Mouse (Mus musculus) liver, embryonic 13.5 days (tissue): ENCODE results near the gene Fbxl17. TPM values are rescaled to one million over a fixed set of nuclear protein-coding genes. Genes with fewer than 3 reads are reported as not detected.

Source experiments
- ATAC-seq: fragments of 200-750 bp; cut with Nextera tagmentation; 2 replicates; pipeline ENCODE4 v1.8.0; 2017; ENCODE audit warnings: low read depth, mild to moderate bottlenecking, moderate number of reproducible peaks, moderate library complexity
- DNase-seq: peaks from one replicate; pipeline ENCODE4 v3.0.0; 2022
- H3K27ac ChIP-seq: fragments of 300-500 bp; sonication (generic); 2 replicates; pipeline ENCODE4 v1.5.1; 2015; ENCODE audit warnings: moderate library complexity, mild to moderate bottlenecking, inconsistent platforms
- H3K27me3 ChIP-seq: fragments of 300-500 bp; sonication (generic); 2 replicates; pipeline ENCODE4 v1.6.1; 2015; ENCODE audit warnings: mild to moderate bottlenecking, inconsistent platforms
- H3K36me3 ChIP-seq: fragments of 300-500 bp; sonication (generic); 2 replicates; pipeline ENCODE4 v1.6.1; 2015; ENCODE audit warnings: mild to moderate bottlenecking, inconsistent platforms
- H3K4me1 ChIP-seq: fragments of 300-500 bp; sonication (generic); replicated peaks from 2 replicates; pipeline ENCODE4 v1.6.1; 2015; ENCODE audit warnings: inconsistent platforms
- H3K4me2 ChIP-seq: fragments of 300-500 bp; sonication (generic); 2 replicates; pipeline ENCODE4 v1.6.1; 2015; ENCODE audit warnings: inconsistent platforms, mild to moderate bottlenecking, moderate library complexity
- H3K4me3 ChIP-seq: fragments of 300-500 bp; sonication (generic); replicated peaks from 2 replicates; pipeline ENCODE4 v1.5.1; 2015; ENCODE audit warnings: mild to moderate bottlenecking, inconsistent platforms
- H3K9ac ChIP-seq: fragments of 300-500 bp; sonication (generic); 2 replicates; pipeline ENCODE4 v1.6.1; 2015; ENCODE audit warnings: mild to moderate bottlenecking, inconsistent platforms
- H3K9me3 ChIP-seq: fragments of 300-500 bp; sonication (generic); replicated peaks from 2 replicates; pipeline ENCODE4 v1.6.1; 2016; ENCODE audit warnings: inconsistent platforms
- WGBS: fragments of 180-500 bp; shearing (Covaris S2); methylation state at CpG from one replicate; pipeline ENCODE4 v1.1.7; 2015; ENCODE audit not compliant: insufficient replicate concordance; 5-methylcytosine and 5-hydroxymethylcytosine counted together
- polyA plus RNA-seq: library from polyadenylated mRNA; unstranded; fragments of >200 nt; fragmentation: Nextera tagmentation; extraction: Ambion mirVana; gene quantifications from 2 replicates; pipeline ENCODE4 v1.2.1, GENCODE M21; 2015

Fbxl17 gene
- polyA plus RNA-seq: 1.4 and 1.7 TPM in 2 replicates

- Histone ChIP-seq H3K9me3 (no peaks in the 10 kb centered on the region), H3K4me1 (peaks cover 50% of the 10 kb centered on the region), H3K27ac (peak within 1 kb of the TSS; percentile 92), H3K36me3 (no peaks in the 10 kb centered on the region), H3K27me3 (no peaks in the 10 kb centered on the region), H3K9ac (peak within 1 kb of the TSS; percentile 96), H3K4me2 (peak within 1 kb of the TSS; percentile 97), H3K4me3 (peak within 1 kb of the TSS; percentile 90)
- DNase-seq (peak; percentile 55), ATAC-seq (peak; percentile 77)
- under 1% methylated on average over 78 of the region's 80 CpGs for WGBS
Observed at GRCm38 (mm10) chr17:63499636-63500155, at the start of gene Fbxl17. Gene Fbxl17 (minus strand): TSS chr17:63500017.

- DNase-seq (no peak), ATAC-seq (no peak)
- no peaks in the 10 kb centered on the region for H3K4me1 ChIP-seq
Observed at GRCm38 (mm10) chr17:63547465-63547864, 47.6 kb upstream of the Fbxl17 start.

GRCm38 (mm10) chr17:63534576-63535265 lies 34.9 kb upstream of the Fbxl17 start:
- H3K4me1 ChIP-seq: no peaks in the 10 kb centered on the region
- H3K27me3 ChIP-seq: no peaks in the 10 kb centered on the region
- H3K4me3 ChIP-seq: no peak overlapping the region
- 77% methylated on average over 17 of the region's 17 CpGs for WGBS
- H3K9ac ChIP-seq: no peak overlapping the region
- H3K9me3 ChIP-seq: no peaks in the 10 kb centered on the region
- ATAC-seq (no peak), DNase-seq (no peak)
- no peak overlapping the region for H3K27ac ChIP-seq
- no peak overlapping the region for H3K4me2 ChIP-seq
- H3K36me3 ChIP-seq: no peaks in the 10 kb centered on the region

More at GRCm38 (mm10) chr17:63547465-63547864, 47.6 kb upstream of the Fbxl17 start:
- H3K27ac ChIP-seq: no peak overlapping the region
- H3K4me3 ChIP-seq: no peak overlapping the region
- H3K4me2 ChIP-seq: no peak overlapping the region
- H3K9me3 ChIP-seq: 0 out of 2 replicates have a peak, but pooled peaks cover 3% of the 10 kb centered on the region
- H3K27me3 ChIP-seq: no peaks in the 10 kb centered on the region
- 65% methylated on average over 4 of the region's 4 CpGs for WGBS
- no peak overlapping the region for H3K9ac ChIP-seq
- no peaks in the 10 kb centered on the region for H3K36me3 ChIP-seq

- Histone ChIP-seq H3K4me1 (no peaks in the 10 kb centered on the region), H3K27ac (no peak overlapping the region), H3K4me2 (no peak overlapping the region), H3K4me3 (no peak overlapping the region), H3K36me3 (no peaks in the 10 kb centered on the region), H3K9ac (no peak overlapping the region), H3K9me3 (no peaks in the 10 kb centered on the region), H3K27me3 (no peaks in the 10 kb centered on the region)
- no peak for ATAC-seq
- WGBS: 47% methylated on average over 6 of the region's 6 CpGs
- DNase-seq: no peak
Observed at GRCm38 (mm10) chr17:63533074-63533836, 33.4 kb upstream of the Fbxl17 start.

GRCm38 (mm10) chr17:63529476-63529875 lies 29.7 kb upstream of the Fbxl17 start:
- H3K36me3 ChIP-seq: no peaks in the 10 kb centered on the region
- WGBS: 69% methylated on average over 6 of the region's 6 CpGs
- no peak overlapping the region for H3K9ac ChIP-seq
- ATAC-seq (no peak), DNase-seq (no peak)
- H3K4me2 ChIP-seq: no peak overlapping the region
- no peaks in the 10 kb centered on the region for H3K27me3 ChIP-seq
- H3K4me1 ChIP-seq: no peaks in the 10 kb centered on the region
- H3K27ac ChIP-seq: no peak overlapping the region
- H3K9me3 ChIP-seq: no peaks in the 10 kb centered on the region
- no peak overlapping the region for H3K4me3 ChIP-seq

- Histone ChIP-seq H3K27ac (no peak overlapping the region), H3K9me3 (no peaks in the 10 kb centered on the region), H3K4me1 (no peaks in the 10 kb centered on the region), H3K36me3 (no peaks in the 10 kb centered on the region), H3K9ac (no peak overlapping the region), H3K4me2 (no peak overlapping the region), H3K27me3 (no peaks in the 10 kb centered on the region), H3K4me3 (no peak overlapping the region)
- DNase-seq (no peak), ATAC-seq (no peak)
- WGBS: 64% methylated on average over 2 of the region's 2 CpGs
Observed at GRCm38 (mm10) chr17:63520691-63521090, 20.9 kb upstream of the Fbxl17 start.

GRCm38 (mm10) chr17:63510451-63510850 lies 10.6 kb upstream of the Fbxl17 start:
- no peak for DNase-seq
- WGBS: 70% methylated on average over 2 of the region's 2 CpGs
- no peaks in the 10 kb centered on the region for H3K9me3 ChIP-seq

GRCm38 (mm10) chr17:63501091-63501490 lies 1.3 kb upstream of the Fbxl17 start:
- H3K4me1 ChIP-seq: peaks cover 40% of the 10 kb centered on the region
- 75% methylated on average over 6 of the region's 6 CpGs for WGBS
- H3K36me3 ChIP-seq: no peaks in the 10 kb centered on the region
- no peaks in the 10 kb centered on the region for H3K9me3 ChIP-seq
- H3K9ac ChIP-seq: no peak overlapping the region; the same call in 1 of the 2 replicates
- no peaks in the 10 kb centered on the region for H3K27me3 ChIP-seq
- peak overlapping the region; percentile 97 for H3K4me2 ChIP-seq
- peak overlapping the region; percentile 90 for H3K4me3 ChIP-seq
- DNase-seq (no peak), ATAC-seq (no peak)
- H3K27ac ChIP-seq: no peak overlapping the region

More at GRCm38 (mm10) chr17:63510451-63510850, 10.6 kb upstream of the Fbxl17 start:
- Histone ChIP-seq H3K4me2 (no peak overlapping the region), H3K4me3 (no peak overlapping the region), H3K4me1 (no peaks in the 10 kb centered on the region), H3K36me3 (no peaks in the 10 kb centered on the region), H3K9ac (no peak overlapping the region), H3K27me3 (no peaks in the 10 kb centered on the region), H3K27ac (no peak overlapping the region)
- no peak for ATAC-seq

- H3K4me3 ChIP-seq: peak overlapping the region; percentile 90
Observed at GRCm38 (mm10) chr17:63500156-63500834, 478 bp upstream of the Fbxl17 start.

GRCm38 (mm10) chr17:63498717-63499635 lies 841 bp downstream of the Fbxl17 start:
- Histone ChIP-seq H3K4me2 (peak overlapping the region; percentile 97), H3K27me3 (no peaks in the 10 kb centered on the region), H3K9ac (peak overlapping the region; percentile 96), H3K4me1 (peaks cover 56% of the 10 kb centered on the region), H3K27ac (peak overlapping the region; percentile 92), H3K4me3 (peak overlapping the region; percentile 90), H3K36me3 (no peaks in the 10 kb centered on the region), H3K9me3 (no peaks in the 10 kb centered on the region)
- under 1% methylated on average over 68 of the region's 90 CpGs for WGBS
- ATAC-seq (peak; percentile 47), DNase-seq (peak; percentile 26)

More at GRCm38 (mm10) chr17:63500156-63500834, 478 bp upstream of the Fbxl17 start:
- ATAC-seq (peak; percentile 78), DNase-seq (peak; percentile 71)
- Histone ChIP-seq H3K9ac (peak overlapping the region; percentile 96), H3K9me3 (no peaks in the 10 kb centered on the region), H3K4me1 (peaks cover 46% of the 10 kb centered on the region), H3K36me3 (no peaks in the 10 kb centered on the region), H3K27ac (peak overlapping the region; percentile 92), H3K27me3 (no peaks in the 10 kb centered on the region), H3K4me2 (peak overlapping the region; percentile 97)
- under 1% methylated on average over 58 of the region's 78 CpGs for WGBS
